Mouse (Mus musculus) megakaryocyte progenitor cell, adult 5-6 weeks (primary cell): ENCODE measurements around the gene Med8. TPM values are rescaled to one million over a fixed set of nuclear protein-coding genes. Genes with fewer than 3 reads are reported as not detected.
A peak's percentile ranks its signal among the peaks of the same experiment; 100 is the strongest.

ENCODE experiments used
- ATAC-seq: replicated peaks from 2 replicates; pipeline ENCODE4 v1.8.0; 2016; ENCODE audit warnings: mild to moderate bottlenecking, moderate TSS enrichment, inconsistent platforms; ENCODE audit not compliant: poor library complexity
- total RNA-seq, 2 experiments: library from RNA; stranded (forward) in 1 of 2; stranded (reverse) in 1 of 2; fragments of 157-497, 149-512 nt in 1 of 2; fragments of 200-1000 nt in 1 of 2; gene quantifications; 2 replicates each; pipeline versions ENCODE4 v1.2.3 to v1.2.4; 2015 to 2017

Med8 gene
- total RNA-seq (2015): 66.5 and 94.1 TPM in 2 replicates
- 90.5 and 104 TPM in 2 replicates for total RNA-seq (2017)

GRCm38 (mm10) chr4:118409142-118409900 lies at the start of gene Med8, which contains the start of gene Szt2:
TSS of gene Med8 (plus strand) at chr4:118409337.
TSS of gene Szt2 (minus strand) at chr4:118409273.
- peak; percentile 99 for ATAC-seq

GRCm38 (mm10) chr4:118359896-118360720 lies 49.0 kb upstream of the Med8 start:
- ATAC-seq: peak; percentile 76

GRCm38 (mm10) chr4:118361451-118361850 lies 47.7 kb upstream of the Med8 start:
- ATAC-seq: no peak

- no peak for ATAC-seq
Measured at GRCm38 (mm10) chr4:118362879-118363278, 46.3 kb upstream of the Med8 start.

GRCm38 (mm10) chr4:118363985-118364384 lies 45.2 kb upstream of the Med8 start:
- ATAC-seq: no peak

- no peak for ATAC-seq
Measured at GRCm38 (mm10) chr4:118364641-118365040, 44.5 kb upstream of the Med8 start.

- ATAC-seq: no peak
Measured at GRCm38 (mm10) chr4:118365991-118366390, 43.1 kb upstream of the Med8 start.

GRCm38 (mm10) chr4:118367551-118367950 lies 41.6 kb upstream of the Med8 start:
- no peak for ATAC-seq

- ATAC-seq: no peak
Measured at GRCm38 (mm10) chr4:118368616-118369015, 40.5 kb upstream of the Med8 start.

GRCm38 (mm10) chr4:118371822-118372221 lies 37.3 kb upstream of the Med8 start:
- no peak for ATAC-seq

GRCm38 (mm10) chr4:118375999-118376398 lies 33.1 kb upstream of the Med8 start:
- ATAC-seq: no peak

- ATAC-seq: no peak
Measured at GRCm38 (mm10) chr4:118383271-118383670, 25.9 kb upstream of the Med8 start.

GRCm38 (mm10) chr4:118387316-118387715 lies 21.8 kb upstream of the Med8 start:
- ATAC-seq: no peak

GRCm38 (mm10) chr4:118390146-118390545 lies 19.0 kb upstream of the Med8 start:
- ATAC-seq: no peak

GRCm38 (mm10) chr4:118394505-118394904 lies 14.6 kb upstream of the Med8 start:
- no peak for ATAC-seq

GRCm38 (mm10) chr4:118395289-118395688 lies 13.8 kb upstream of the Med8 start:
- ATAC-seq: peak; percentile 69

- ATAC-seq: no peak
Measured at GRCm38 (mm10) chr4:118396433-118396832, 12.7 kb upstream of the Med8 start.

- peak; percentile 67 for ATAC-seq
Measured at GRCm38 (mm10) chr4:118398400-118398799, 10.7 kb upstream of the Med8 start.

- ATAC-seq: no peak
Measured at GRCm38 (mm10) chr4:118401421-118401820, 7.7 kb upstream of the Med8 start.

- peak; percentile 78 for ATAC-seq
Measured at GRCm38 (mm10) chr4:118401918-118402317, 7.2 kb upstream of the Med8 start.

GRCm38 (mm10) chr4:118402701-118403100 lies 6.4 kb upstream of the Med8 start:
- ATAC-seq: no peak

- ATAC-seq: no peak
Measured at GRCm38 (mm10) chr4:118410871-118411270, 1.7 kb downstream of the Med8 start.
